In the genomic region with DNA sequence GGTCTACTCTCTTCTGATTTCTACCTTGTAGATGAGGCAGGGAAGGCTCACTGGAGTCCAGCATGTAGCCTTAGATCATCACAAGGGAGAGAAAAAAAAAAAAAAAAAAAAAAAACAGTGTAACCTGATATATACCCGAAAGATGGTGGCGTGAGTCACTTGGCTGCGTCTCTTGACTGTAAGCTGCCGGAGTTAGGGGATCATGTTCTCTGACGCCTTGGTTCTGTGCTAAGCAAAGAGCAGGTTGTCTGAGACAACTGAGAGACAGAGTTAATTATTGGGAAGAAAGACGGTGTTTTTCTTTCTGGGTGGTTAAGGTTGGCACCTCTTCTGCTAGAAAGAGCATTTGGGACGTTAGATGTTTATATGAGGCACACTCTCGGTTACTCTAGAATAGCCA, we compare ENCODE assay signal across 22 mouse cellular contexts. TPM values are rescaled to one million over a fixed set of nuclear protein-coding genes. Genes with fewer than 3 reads are reported as not detected.
A peak's percentile ranks its signal among the peaks of the same experiment; 100 is the strongest.
DNase-seq lines count a peak whose midpoint lies in the region; ATAC-seq and TF ChIP-seq lines count a peak whose summit lies in the region.
"Had no signal": no experiment of that assay in that cellular context is flagged by ENCODE, and none has a peak within 500 bp of the region (broad histone marks: within the 10 kb centered on the region; RNA-seq: fewer than 3 reads in every experiment).

No protein-coding gene starts in this region.

- TF ChIP-seq CTCF in kidney, postnatal 0 days (IDR thresholded peaks at IDR 0.05; ENCODE audit: low read depth), result no peak
- TF ChIP-seq CTCF in C2C12 (IDR thresholded peaks at IDR 0.05; ENCODE audit: control insufficient read depth, insufficient read depth, insufficient read length), result no peak

- H3K4me3 ChIP-seq in kidney, postnatal 0 days (replicated peaks; ENCODE audit: low read depth, low read length), result no peak overlapping the region
- H3K4me3 ChIP-seq in C2C12 (ENCODE audit: insufficient read depth, poor library complexity, severe bottlenecking) (no peak overlapping the region), myocyte (no peak overlapping the region)
- H3K4me3 ChIP-seq in hindbrain, embryonic 16.5 days (ENCODE audit: low read length), result no peak overlapping the region
- H3K4me3 ChIP-seq: embryonic facial prominence, embryonic 10.5 days; forebrain, embryonic 10.5 days; gastrocnemius, adult 2 months; heart, embryonic 12.5 days; hindbrain, embryonic 10.5 days had no signal

- no peaks in the 10 kb centered on the region for H3K36me3 ChIP-seq in kidney, postnatal 0 days (ENCODE audit: insufficient read depth, low read length)
- no peaks in the 10 kb centered on the region for H3K36me3 ChIP-seq in C2C12 (ENCODE audit: control insufficient read depth, insufficient read depth)
- H3K36me3 ChIP-seq in myocyte (ENCODE audit: control insufficient read depth, insufficient read depth), result no peaks in the 10 kb centered on the region
- H3K36me3 ChIP-seq in hindbrain, embryonic 16.5 days (ENCODE audit: control insufficient read depth, insufficient read depth, low read length), result no peaks in the 10 kb centered on the region
- H3K36me3 ChIP-seq: embryonic facial prominence, embryonic 10.5 days; forebrain, embryonic 10.5 days; heart, embryonic 12.5 days; hindbrain, embryonic 10.5 days had no signal

- no peak overlapping the region for H3K27ac ChIP-seq in kidney, postnatal 0 days
- no peak overlapping the region for H3K27ac ChIP-seq in hindbrain, embryonic 16.5 days (ENCODE audit: low read depth, low read length)
- H3K27ac ChIP-seq: embryonic facial prominence, embryonic 10.5 days; forebrain, embryonic 10.5 days; gastrocnemius, adult 2 months; hindbrain, embryonic 10.5 days; hindbrain, embryonic 14.5 days had no signal

- no peak overlapping the region for H3K9ac ChIP-seq in kidney, postnatal 0 days (ENCODE audit: low read depth, low read length)
- H3K9ac ChIP-seq in hindbrain, embryonic 16.5 days (ENCODE audit: low read depth, low read length), result no peak overlapping the region
- H3K9ac ChIP-seq: heart, embryonic 12.5 days; hindbrain, embryonic 14.5 days had no signal

- H3K79me2 ChIP-seq in C2C12 (ENCODE audit: control insufficient read depth, insufficient read depth), result no peaks in the 10 kb centered on the region
- H3K79me2 ChIP-seq in myocyte (ENCODE audit: control insufficient read depth, insufficient read depth), result no peaks in the 10 kb centered on the region

- WGBS in kidney, postnatal 0 days, result 32% methylated on average over 8 of the region's 8 CpGs
- 92% methylated on average over 8 of the region's 8 CpGs for WGBS in hindbrain, embryonic 16.5 days

- no peak for TF ChIP-seq POLR2A in myocyte (IDR thresholded peaks at IDR 0.05; ENCODE audit: insufficient read length, low read depth)

- no peaks in the 10 kb centered on the region for H3K9me3 ChIP-seq in kidney, postnatal 0 days (replicated peaks; ENCODE audit: low read length)
- no peaks in the 10 kb centered on the region for H3K9me3 ChIP-seq in hindbrain, embryonic 16.5 days (ENCODE audit: control insufficient read depth, low read length)

- no peak overlapping the region for H3K4me2 ChIP-seq in kidney, postnatal 0 days (ENCODE audit: low read length)
- peak overlapping the region; percentile 58 for H3K4me2 ChIP-seq in myocyte (ENCODE audit: low read depth)
- H3K4me2 ChIP-seq in hindbrain, embryonic 16.5 days (ENCODE audit: low read length), result no peak overlapping the region
- H3K4me2 ChIP-seq: heart, embryonic 12.5 days; hindbrain, embryonic 14.5 days had no signal

- no peak for ATAC-seq in kidney, postnatal 0 days (replicated peaks; ENCODE audit: low FRiP score, low read depth)
- ATAC-seq in erythroid progenitor cell, adult 5-6 weeks (replicated peaks; ENCODE audit: low FRiP score, poor library complexity, severe bottlenecking), result no peak
- no peak for ATAC-seq in hindbrain, embryonic 16.5 days
- ATAC-seq: forebrain, embryonic 14.5 days had no signal

- DNase-seq in kidney, postnatal 0 days (ENCODE audit: low spot score), result peak; percentile 63
- no peak for DNase-seq in kidney, adult 11 months
- DNase-seq in NIH3T3 (ENCODE audit: low read depth), result peak; percentile 80
- DNase-seq: B cell, adult 2 months; cerebellum, adult 2 months; cerebellum, postnatal 10 days; gastrocnemius, adult 2 months; gastrocnemius, postnatal 25 days had no signal

- H3ac ChIP-seq in C2C12 (ENCODE audit: control insufficient read depth, insufficient read length, low read depth) (no peak overlapping the region), myocyte (ENCODE audit: control insufficient read depth, insufficient read length) (no peak overlapping the region)

- H3K4me1 ChIP-seq in kidney, postnatal 0 days (replicated peaks; ENCODE audit: insufficient read depth, low read length), result no peaks in the 10 kb centered on the region
- no peaks in the 10 kb centered on the region for H3K4me1 ChIP-seq in hindbrain, embryonic 16.5 days (ENCODE audit: control insufficient read depth, insufficient read depth, low read depth, low read length)
- H3K4me1 ChIP-seq: embryonic facial prominence, embryonic 10.5 days; forebrain, embryonic 10.5 days; heart, embryonic 12.5 days; hindbrain, embryonic 10.5 days had no signal

- no peaks in the 10 kb centered on the region for H3K79me3 ChIP-seq in C2C12 (ENCODE audit: low read depth)

- H3K27me3 ChIP-seq in kidney, postnatal 0 days (ENCODE audit: insufficient read depth, low read length), result no peaks in the 10 kb centered on the region
- H3K27me3 ChIP-seq in C2C12 (ENCODE audit: control insufficient read depth, insufficient read depth, insufficient read length) (no peaks in the 10 kb centered on the region), myocyte (ENCODE audit: control insufficient read depth, insufficient read depth, insufficient read length) (no peaks in the 10 kb centered on the region)
- no peaks in the 10 kb centered on the region for H3K27me3 ChIP-seq in hindbrain, embryonic 16.5 days (replicated peaks; ENCODE audit: control insufficient read depth, insufficient read depth, low read length)
- H3K27me3 ChIP-seq: heart, embryonic 12.5 days had no signal

TF ChIP-seq in C2C12, 6 proteins besides CTCF, POLR2A, EP300 and RAD21:
- TF ChIP-seq USF1 (IDR thresholded peaks at IDR 0.05; ENCODE audit: low read depth), result no peak
- peak; percentile 48 for TF ChIP-seq FOSL1 (IDR thresholded peaks at IDR 0.05; ENCODE audit: insufficient read depth, low read length, poor library complexity, severe bottlenecking)

TF ChIP-seq in myocyte, 11 proteins besides CTCF, POLR2A, EP300 and RAD21:
- TF ChIP-seq MYOD1 (IDR thresholded peaks at IDR 0.05; ENCODE audit: control insufficient read depth in 1 of 3, insufficient read length in 2 of 3, low read depth in 2 of 3) (no peak), SRF (IDR thresholded peaks at IDR 0.05; ENCODE audit: control insufficient read depth, insufficient read length, low read depth) (no peak), TCF3 (IDR thresholded peaks at IDR 0.05; ENCODE audit: insufficient read length, low read depth) (no peak), MAX (IDR thresholded peaks at IDR 0.05; ENCODE audit: low read depth) (no peak), MYOG (IDR thresholded peaks at IDR 0.05; ENCODE audit: control insufficient read depth in 1 of 3, insufficient read depth in 1 of 3, insufficient read length in 2 of 3, low read depth in 2 of 3) (no peak), USF1 (IDR thresholded peaks at IDR 0.05; ENCODE audit: low read depth) (no peak), POLR2AphosphoS2 (IDR thresholded peaks at IDR 0.05; ENCODE audit: insufficient read length, low read depth) (no peak), E2F4 (IDR thresholded peaks at IDR 0.05; ENCODE audit: insufficient read depth) (no peak), TCF12 (IDR thresholded peaks at IDR 0.05; ENCODE audit: insufficient read depth, poor library complexity, severe bottlenecking) (no peak), REST (IDR thresholded peaks at IDR 0.05; ENCODE audit: insufficient read depth, insufficient read length) (no peak)
TF ChIP-seq in myocyte: peak in this region for 0.

RNA-seq across cellular contexts. Expression of a gene that starts 4.1 kb away (rescaled TPM):
- 1.0 and 1.1 TPM in 2 replicates for polyA plus RNA-seq in kidney, postnatal 0 days (2015; fragmentation: Nextera tagmentation; extraction: Ambion mirVana)
- polyA plus RNA-seq in C2C12 (2012; fragmentation: generic; extraction: Trizol) (not detected), myocyte (2012; fragmentation: generic; extraction: Trizol) (0.53 TPM)
- total RNA-seq in erythroid progenitor cell, adult 5-6 weeks (2015; ENCODE audit: low replicate concordance), result not detected in 2 replicates
- total RNA-seq in erythroid progenitor cell, adult 5-6 weeks (2017; ENCODE audit: low replicate concordance), result not detected in 2 replicates
- polyA plus RNA-seq in hindbrain, embryonic 16.5 days (2015; fragmentation: Nextera tagmentation; extraction: Ambion mirVana), result not detected in 2 replicates
- total RNA-seq: granulocyte monocyte progenitor cell, adult 5-6 weeks had no signal
- polyA plus RNA-seq: cerebellum, adult 2 months; embryonic facial prominence, embryonic 10.5 days; embryonic facial prominence, embryonic 14.5 days; forebrain, embryonic 10.5 days; forebrain, embryonic 14.5 days; hindbrain, embryonic 10.5 days; hindbrain, embryonic 14.5 days had no signal

RNA-seq across cellular contexts. Expression of a gene that starts 26.9 kb away (rescaled TPM):
- not detected in 2 replicates for polyA plus RNA-seq in kidney, postnatal 0 days (2015; fragmentation: Nextera tagmentation; extraction: Ambion mirVana)
- polyA plus RNA-seq in C2C12 (2012; fragmentation: generic; extraction: Trizol) (not detected), myocyte (2012; fragmentation: generic; extraction: Trizol) (0.10 TPM)
- not detected in 2 replicates for total RNA-seq in erythroid progenitor cell, adult 5-6 weeks (2015; ENCODE audit: low replicate concordance)
- not detected in 2 replicates for total RNA-seq in erythroid progenitor cell, adult 5-6 weeks (2017; ENCODE audit: low replicate concordance)
- polyA plus RNA-seq in hindbrain, embryonic 16.5 days (2015; fragmentation: Nextera tagmentation; extraction: Ambion mirVana), result not detected in 2 replicates
- total RNA-seq: gastrocnemius, adult 2 months; gastrocnemius, postnatal 25 days; heart, postnatal 25 days had no signal
- polyA plus RNA-seq: embryonic facial prominence, embryonic 10.5 days; embryonic facial prominence, embryonic 14.5 days; forebrain, embryonic 10.5 days; forebrain, embryonic 14.5 days; heart, embryonic 12.5 days; heart, embryonic 16.5 days; hindbrain, embryonic 10.5 days; hindbrain, embryonic 14.5 days had no signal

RNA-seq across cellular contexts. Expression of a gene that starts 50.7 kb away (rescaled TPM):
- 0.04 TPM in 1 of 2 replicates, not detected in the other for polyA plus RNA-seq in kidney, postnatal 0 days (2015; fragmentation: Nextera tagmentation; extraction: Ambion mirVana)
- polyA plus RNA-seq in C2C12 (2012; fragmentation: generic; extraction: Trizol) (0.01 TPM), myocyte (2012; fragmentation: generic; extraction: Trizol) (0.14 TPM)
- not detected in 2 replicates for total RNA-seq in erythroid progenitor cell, adult 5-6 weeks (2015; ENCODE audit: low replicate concordance)
- not detected in 2 replicates for total RNA-seq in erythroid progenitor cell, adult 5-6 weeks (2017; ENCODE audit: low replicate concordance)
- polyA plus RNA-seq in hindbrain, embryonic 16.5 days (2015; fragmentation: Nextera tagmentation; extraction: Ambion mirVana), result 0.09 and 0.27 TPM in 2 replicates
- total RNA-seq: gastrocnemius, adult 2 months; gastrocnemius, postnatal 25 days; granulocyte monocyte progenitor cell, adult 5-6 weeks had no signal
- polyA plus RNA-seq: embryonic facial prominence, embryonic 10.5 days; forebrain, embryonic 10.5 days; forebrain, embryonic 14.5 days; hindbrain, embryonic 10.5 days; hindbrain, embryonic 14.5 days had no signal

RNA-seq across cellular contexts. Expression of a gene that starts 58.2 kb away (rescaled TPM):
- 0.20 and 0.52 TPM in 2 replicates for polyA plus RNA-seq in kidney, postnatal 0 days (2015; fragmentation: Nextera tagmentation; extraction: Ambion mirVana)
- polyA plus RNA-seq in C2C12 (2012; fragmentation: generic; extraction: Trizol) (not detected), myocyte (2012; fragmentation: generic; extraction: Trizol) (not detected)
- total RNA-seq in erythroid progenitor cell, adult 5-6 weeks (2015; ENCODE audit: low replicate concordance), result not detected in 2 replicates
- not detected in 2 replicates for total RNA-seq in erythroid progenitor cell, adult 5-6 weeks (2017; ENCODE audit: low replicate concordance)
- not detected in 2 replicates for polyA plus RNA-seq in hindbrain, embryonic 16.5 days (2015; fragmentation: Nextera tagmentation; extraction: Ambion mirVana)
- total RNA-seq: gastrocnemius, adult 2 months; gastrocnemius, postnatal 25 days; granulocyte monocyte progenitor cell, adult 5-6 weeks; heart, postnatal 25 days had no signal
- polyA plus RNA-seq: cerebellum, adult 2 months; embryonic facial prominence, embryonic 10.5 days; embryonic facial prominence, embryonic 14.5 days; forebrain, embryonic 10.5 days; forebrain, embryonic 14.5 days; hindbrain, embryonic 10.5 days; hindbrain, embryonic 14.5 days had no signal
